Mouse (Mus musculus) lung, postnatal 0 days (tissue): Measurements from ENCODE around the gene Mif.

Experiments used
- CTCF ChIP-seq: IDR thresholded peaks from 2 replicates; pipeline ENCODE4 v1.5.1; 2016; ENCODE audit warnings: antibody characterized with exemption, mild to moderate bottlenecking
- EP300 ChIP-seq: IDR thresholded peaks from 2 replicates; pipeline ENCODE4 v1.6.1; 2016; ENCODE audit warnings: antibody characterized with exemption, mild to moderate bottlenecking, control low read depth

DNA sequence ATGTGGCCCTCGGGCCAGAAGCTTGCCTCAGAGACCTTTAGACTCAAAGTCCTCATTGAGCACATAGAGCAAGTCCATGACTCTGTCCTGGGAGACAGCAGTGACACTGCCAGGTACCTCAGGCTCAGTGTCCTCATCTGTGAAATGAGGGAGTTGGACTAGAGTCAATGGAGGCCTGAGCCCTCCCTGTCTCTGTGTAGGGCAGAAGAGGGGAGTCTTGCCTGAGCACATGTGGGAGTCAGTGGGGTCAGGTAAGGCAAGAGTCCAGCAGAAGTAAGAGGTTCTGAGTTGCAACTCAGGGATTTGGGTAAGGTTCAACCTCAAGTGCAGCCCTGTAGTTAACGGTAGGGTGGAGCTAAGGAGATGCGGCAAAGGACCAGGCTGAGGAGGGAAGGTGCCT, 3.1 kb downstream of the Mif start:
- TF ChIP-seq CTCF, result no peak
- TF ChIP-seq EP300, result no peak
